Mouse (Mus musculus): ENCODE results near the gene Ptpn13. TPM values are rescaled to one million over a fixed set of nuclear protein-coding genes. Genes with fewer than 3 reads are reported as not detected.

The Ptpn13 gene
- polyA plus RNA-seq, 1 experiment from 2014 or later, result 5.6 TPM

DNA sequence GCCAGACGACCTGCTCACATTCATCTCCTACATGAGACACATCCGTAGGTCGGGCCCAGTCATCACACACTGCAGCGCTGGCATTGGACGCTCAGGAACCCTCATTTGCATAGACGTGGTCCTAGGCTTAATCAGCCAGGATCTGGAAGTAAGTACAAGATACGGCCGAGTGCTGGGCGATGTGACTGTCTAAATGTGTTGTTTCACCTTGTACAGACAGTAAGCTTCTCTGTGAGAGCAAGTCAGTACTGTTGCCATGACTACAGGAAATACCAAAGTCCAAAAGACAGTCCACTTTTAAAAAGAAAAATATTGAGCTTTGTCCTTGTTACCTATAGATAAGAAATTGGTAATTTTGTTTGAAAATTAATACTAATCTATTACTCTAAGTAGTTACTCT is 168.6 kb downstream of the Ptpn13 start:
- DNase-seq (ENCODE audit: low spot score), result no peak

DNA sequence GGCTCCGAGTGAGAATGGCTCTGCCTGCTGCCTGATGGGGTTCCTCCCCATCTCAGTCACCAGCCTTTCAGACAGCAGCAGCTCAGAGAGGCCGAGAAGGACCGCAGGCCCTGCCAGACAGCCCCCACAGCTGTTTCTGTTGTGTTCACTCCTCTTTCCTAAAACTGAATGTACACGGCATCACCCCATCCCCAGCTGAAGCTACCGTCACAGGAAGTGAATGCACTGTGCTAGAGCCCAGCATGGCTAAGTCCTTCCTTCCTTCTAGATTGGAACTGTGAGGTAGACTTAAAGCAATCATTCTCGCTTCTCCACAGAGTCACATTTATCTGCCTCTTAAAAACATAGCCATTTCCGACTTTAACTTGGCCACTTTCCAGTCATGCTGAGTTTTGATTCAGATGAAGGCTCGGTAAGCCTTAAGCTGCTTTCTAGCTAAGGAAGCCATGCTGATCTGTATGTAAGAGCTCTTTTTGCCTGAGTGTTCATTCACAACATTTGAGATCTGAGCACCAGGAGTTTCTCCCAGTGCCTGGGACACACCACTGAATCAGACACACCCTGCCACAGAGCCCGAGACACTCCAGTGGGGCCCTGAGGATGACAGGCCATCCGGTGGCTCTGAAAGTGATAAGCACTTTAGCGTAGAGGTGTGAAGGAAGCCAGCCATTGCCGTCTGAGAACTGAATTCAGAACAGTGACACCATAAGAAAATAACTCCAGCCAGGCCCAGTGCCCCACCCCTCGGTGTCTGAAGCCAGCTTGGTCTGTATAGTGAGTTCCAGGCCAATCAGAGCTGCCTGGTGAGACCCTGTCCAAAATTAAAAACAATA is 170.6 kb downstream of the Ptpn13 start:
- DNase-seq (ENCODE audit: low spot score), result no peak

DNA sequence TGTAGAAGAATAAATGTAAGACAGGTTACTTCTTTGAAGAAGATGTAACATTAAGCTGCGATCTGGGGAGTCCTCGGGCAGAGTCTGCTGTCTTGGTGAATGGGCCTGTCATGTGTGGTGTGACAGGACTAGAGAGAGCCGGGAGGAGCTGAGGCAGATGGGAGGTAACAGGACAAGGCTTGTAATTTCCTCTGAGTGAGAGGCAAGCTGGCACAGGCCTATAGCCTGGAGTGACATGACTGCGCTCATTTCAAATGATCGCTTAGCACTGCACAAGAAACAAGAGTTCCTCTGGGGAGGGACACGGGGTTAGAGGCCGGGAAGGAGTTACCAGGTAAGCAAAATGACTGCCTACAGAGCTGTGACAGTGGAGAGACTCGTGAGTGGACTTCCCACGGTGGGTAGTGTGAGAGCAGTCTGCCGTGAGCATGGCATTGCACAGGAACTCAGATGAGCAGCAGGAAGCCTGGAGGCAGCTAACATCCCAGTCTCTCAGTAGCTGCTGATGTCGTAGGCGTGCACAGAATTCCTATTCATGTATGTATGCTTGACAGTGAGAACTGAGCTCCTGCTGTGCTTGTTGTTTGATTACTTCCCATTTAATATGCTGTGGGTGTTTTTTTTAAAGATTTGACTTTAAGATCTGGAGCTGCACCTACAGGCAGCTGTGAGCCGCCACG is 171.6 kb downstream of the Ptpn13 start:
- DNase-seq (ENCODE audit: low spot score), result no peak

DNA sequence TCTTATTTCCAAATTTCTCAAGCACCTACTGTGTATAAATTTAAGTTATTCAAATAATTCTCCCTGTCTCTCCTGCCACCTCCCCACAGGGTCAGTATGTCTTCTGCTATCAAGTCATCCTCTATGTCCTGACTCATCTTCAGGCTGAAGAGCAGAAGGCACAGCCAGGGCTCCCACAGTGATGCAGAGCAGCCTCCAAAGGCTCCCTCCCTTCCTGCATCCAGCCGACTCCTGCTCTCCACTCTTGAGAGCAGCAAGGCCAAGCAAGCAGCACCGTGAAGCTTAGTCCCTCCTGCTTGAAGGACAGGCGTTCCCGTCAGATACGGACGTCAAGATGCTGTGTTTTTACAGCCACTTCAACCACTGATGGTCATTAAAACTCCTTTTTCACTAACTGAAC is 172.6 kb downstream of the Ptpn13 start:
- no peak for DNase-seq (ENCODE audit: low spot score)

DNA sequence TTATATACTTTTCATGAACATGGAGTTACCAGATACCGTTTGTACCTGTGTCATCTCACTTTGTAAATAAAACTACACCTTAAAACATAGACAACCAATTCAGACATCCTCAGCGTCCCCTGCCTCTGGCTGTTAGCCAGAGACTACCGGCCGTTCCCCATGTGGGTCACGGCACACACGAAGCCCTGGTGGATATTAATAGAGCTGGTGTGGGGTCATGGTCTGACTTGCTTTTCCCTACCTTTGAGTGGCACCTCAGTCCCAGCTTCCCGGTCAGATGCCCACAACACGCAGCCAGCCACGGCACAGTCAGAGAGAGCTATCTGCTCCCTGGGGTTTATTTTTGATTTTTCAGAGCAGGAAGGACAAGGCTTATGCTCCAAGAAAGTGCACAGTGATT is 173.3 kb downstream of the Ptpn13 start:
- no peak for DNase-seq (ENCODE audit: low spot score)

DNA sequence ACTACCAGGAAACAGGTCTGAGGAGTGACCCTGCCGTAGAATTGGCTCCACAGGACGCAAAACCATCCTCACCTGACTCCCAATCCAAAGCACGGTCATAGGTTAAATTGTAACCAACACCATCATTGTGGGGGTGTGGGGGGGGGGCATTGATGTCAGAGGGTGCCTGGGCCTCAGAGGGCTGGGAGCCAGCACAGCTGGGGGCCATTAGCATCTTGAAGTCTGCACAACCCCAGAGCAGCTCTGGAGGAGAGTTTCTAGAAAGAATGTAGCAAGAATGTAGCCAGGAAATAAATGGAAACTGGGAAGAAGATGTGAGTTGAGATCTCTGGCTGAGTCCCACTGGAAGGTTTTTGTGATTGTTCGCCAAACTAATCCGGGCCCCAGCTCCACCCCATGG is 173.9 kb downstream of the Ptpn13 start:
- DNase-seq (ENCODE audit: low spot score), result no peak

DNA sequence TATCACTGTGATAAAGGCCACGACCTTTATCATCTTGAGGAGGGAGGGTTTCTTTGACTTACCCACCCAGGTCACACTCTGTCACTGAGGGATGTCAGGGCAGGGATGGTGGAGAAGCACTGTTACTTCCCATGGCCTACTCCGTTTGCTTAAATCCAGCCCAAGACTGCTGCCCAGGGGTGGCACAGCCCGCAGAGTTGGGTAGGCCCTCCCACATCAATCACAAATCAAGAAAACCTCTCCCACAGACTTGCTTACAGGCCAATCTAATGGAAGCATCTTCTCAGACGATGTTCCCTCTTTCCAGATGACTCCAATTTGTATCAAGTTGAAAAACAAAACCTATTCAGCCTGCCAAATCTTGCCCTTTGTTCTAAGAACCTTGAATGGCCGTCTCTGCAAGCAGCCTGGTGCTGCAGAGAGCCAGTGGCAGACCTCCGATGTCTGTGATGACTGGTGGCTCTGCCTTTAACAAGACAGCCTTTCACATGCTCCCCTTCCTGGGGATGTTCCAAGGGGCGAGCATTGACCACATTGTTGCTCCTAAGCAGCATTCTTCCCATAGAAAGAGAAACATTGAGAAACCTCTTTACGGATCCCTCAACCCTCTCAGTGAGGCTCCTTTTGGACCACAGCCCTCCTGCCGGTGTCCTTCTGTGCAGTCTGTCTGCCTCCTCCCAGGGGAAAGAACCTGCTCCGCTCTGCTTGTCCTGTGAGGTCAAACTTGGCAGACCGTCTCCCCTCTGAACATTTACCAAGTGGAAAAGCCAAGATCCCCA is 178.3 kb downstream of the Ptpn13 start:
- DNase-seq (ENCODE audit: low spot score), result no peak

DNA sequence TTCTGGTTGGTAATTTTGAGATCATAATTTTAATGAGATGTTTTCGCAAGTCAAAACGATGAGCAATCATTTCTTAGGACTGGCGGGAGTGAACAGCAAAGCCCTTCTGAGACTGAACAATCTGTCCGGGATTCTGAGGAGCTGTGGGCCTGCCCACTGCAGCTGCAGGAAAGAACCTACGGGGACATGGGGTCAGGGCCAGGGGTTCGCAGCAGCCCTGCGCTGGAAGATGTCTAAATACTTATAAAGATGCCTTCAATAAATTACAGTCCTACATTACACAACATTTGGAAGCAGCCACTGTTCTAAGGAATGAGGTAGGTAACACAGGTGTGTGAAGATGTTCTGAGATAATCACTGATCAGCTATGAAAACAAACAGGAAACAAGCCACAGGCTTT is 180.7 kb downstream of the Ptpn13 start:
- no peak for DNase-seq (ENCODE audit: low spot score)

DNA sequence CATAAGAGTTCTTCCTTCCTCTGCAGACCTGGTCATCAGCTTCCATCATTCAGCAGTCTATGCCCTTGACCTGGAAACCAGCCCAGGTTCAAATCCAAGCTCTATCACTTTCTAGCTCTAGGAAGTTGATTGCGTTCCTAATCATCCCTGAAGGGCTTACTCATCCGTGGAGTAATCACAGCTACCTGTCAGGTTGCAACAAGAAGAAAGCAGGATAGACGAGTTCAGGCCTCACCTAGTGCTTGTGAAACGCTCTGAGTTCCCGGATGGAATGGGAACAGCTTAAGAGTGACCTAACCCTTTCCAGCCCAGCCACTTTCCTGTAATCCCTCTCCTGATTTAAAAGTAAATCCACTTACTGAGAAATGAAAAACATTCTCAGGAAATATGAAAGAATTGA is 185.2 kb downstream of the Ptpn13 start:
- DNase-seq (ENCODE audit: low spot score), result no peak

DNA sequence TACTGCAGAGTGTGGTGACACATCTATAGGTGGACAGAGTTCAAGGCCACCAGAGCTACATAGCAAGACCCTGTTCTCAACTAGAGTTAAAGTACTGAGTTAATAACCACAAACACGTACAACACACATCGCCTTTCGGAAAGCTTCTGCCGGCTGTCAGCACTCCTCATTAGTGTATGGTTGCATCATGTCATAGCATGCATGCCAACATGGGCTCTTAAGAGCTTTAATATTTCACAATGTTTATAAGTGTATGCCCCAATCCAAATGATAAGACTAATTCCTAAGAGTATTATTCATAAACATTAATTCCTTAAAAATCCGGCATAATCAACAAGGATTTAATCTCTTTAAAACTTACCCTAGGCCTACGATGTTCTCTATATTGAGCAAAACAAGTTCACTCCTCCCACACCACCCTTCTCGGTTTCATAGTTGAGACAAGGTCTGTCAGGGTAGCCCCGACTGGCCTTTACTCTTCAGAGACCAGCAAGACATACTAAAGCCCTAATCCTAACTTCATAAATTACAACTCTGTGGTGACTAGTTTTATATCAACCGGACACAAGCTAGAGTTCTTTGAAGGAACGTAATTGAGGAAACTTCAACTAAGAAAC is 186.0 kb downstream of the Ptpn13 start:
- no peak for DNase-seq (ENCODE audit: low spot score)

DNA sequence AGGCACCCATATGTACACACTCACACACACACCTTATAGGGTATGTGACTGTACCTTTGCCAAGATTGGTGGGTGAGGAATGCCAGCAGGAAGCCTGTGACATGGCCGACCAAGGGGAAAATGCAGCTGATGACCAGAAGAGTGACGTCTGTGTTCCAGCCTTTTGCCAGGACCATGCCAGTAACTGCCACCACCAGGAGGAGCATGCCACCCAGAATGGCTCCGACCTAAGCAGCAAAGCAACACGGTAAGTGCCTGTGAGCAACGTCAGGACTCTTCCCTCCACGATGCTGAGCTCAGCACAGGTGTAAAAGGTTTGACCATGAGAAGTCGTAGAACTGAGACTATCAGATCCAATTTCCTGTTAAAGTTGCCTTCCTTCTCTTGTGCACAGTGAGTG is 187.3 kb downstream of the Ptpn13 start:
- no peak for DNase-seq (ENCODE audit: low spot score)

DNA sequence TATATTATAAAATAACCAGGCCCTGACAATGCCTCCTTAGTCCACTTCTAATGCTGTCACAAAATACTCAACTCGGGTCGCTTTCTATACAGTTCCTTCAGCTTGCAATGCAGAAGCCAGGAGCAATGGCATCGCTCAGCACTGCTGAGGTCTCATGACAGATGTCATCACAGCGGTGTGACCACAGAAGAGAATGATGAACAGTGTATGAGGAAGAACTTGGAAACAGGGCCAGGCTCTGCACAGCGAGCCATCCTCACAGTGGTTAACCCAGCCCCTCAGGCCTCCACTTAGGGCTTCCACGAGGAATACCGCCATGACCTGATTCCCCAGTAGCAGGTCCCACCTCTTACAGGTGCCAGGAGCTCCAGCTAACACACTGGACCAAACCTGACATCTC is 189.4 kb downstream of the Ptpn13 start:
- DNase-seq (ENCODE audit: low spot score), result no peak

DNA sequence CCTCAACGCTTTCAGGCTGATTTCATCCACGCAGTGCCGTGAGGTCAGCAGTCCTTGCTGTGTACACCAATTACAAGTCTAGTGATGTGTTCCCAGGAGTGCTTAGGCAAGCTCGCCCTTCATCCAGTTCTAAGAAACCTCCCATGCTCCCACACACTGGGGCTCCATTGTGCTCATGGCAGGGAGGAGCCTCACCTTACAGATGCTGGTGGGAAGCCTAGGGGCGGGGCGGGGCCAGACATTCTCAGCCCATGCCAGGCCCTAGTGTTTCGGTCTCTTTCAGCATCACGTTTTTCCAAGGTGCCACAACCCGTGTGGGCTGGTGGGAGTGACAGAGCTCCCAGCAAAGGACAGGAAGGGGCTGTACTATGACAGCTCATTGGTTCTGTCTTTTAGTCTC is 192.2 kb downstream of the Ptpn13 start:
- no peak for DNase-seq (ENCODE audit: low spot score)

DNA sequence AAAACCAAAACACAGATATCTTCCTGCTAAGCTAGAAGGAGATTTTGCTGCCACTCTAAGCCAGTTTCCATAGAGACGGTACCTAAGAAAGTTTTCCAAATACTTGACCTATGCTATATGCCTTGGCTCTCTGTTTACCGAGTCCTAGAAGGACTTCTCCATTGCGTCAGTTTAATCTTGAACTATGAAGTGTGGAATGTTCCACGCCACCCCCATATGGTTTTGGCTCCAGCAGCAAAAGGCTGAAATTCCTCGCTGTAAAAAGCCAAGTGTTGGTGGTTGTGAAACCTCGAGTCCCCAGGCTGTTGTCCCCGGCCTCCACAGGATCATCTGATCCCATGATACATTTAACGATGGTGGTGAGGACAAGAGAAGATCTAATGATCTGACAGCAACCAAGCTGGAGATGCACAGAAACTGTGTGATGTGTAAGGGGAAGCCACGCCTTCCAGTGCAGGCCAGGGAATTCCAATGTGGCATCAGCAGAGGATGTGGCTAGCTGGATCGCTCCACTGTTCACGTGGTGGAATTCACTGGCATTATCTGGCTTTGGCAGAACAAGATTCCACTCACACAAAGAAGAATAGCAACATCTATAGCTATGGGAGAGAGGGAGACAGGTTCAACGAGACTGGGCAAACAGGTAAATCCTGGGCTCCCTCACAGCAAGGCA is 195.4 kb downstream of the Ptpn13 start:
- DNase-seq (ENCODE audit: low spot score), result no peak

DNA sequence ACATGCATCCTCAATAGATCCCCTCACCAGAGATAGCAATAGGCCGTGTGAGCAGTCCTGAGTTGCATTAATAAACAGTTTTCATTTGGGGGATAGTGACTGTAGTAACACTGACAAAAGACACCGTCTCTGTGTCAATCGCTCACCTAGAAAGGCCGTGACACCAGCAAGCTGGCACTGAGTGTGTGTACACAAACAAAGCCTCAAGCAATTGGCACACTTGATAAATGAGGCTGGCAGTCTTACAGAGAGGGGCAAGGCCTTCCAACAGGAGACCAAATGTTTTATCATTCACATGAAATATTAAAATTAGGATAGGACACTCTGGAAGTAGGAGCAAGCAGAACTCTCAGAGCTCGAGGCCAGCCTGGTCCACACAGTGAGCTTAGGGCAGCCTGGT is 197.3 kb downstream of the Ptpn13 start:
- no peak for DNase-seq (ENCODE audit: low spot score)

DNA sequence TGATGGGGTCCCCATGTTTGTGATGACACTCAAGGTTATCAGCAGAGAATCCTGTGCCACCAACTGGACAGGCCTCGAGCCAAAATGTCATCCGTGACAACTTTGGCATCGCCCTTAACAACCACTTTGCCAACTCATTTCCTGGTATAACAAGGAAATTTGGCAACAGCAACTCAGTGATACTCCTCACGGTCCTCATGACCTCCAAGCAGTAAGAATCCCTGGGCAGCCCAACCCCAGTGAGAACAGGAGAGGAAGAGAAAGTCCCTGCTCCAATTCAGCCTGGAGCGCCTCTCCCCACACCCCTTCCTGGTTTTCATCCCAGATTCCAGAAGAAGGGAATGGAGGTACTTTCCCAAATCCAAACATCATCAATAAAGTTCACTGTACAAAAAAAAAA is 199.8 kb downstream of the Ptpn13 start:
- no peak for DNase-seq (ENCODE audit: low spot score)

DNA sequence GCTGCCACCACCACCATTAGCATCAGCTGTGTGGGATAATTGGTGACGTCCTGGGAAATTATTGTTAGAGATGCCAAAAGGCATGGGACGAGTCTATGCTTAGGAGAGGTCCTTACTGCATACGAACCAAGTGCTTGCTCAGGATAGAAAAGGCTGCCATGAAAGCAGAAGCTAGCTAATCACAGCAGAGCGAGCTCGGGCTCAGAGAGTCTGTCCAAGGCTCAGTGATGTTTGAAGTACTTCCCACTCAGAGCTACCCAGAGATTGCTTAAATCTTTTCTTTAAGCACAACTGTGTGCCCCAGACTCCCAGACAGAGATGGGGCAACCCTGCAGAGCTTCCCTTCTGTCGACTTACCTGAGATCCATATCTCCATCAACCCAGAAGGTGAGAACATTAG is 203.5 kb downstream of the Ptpn13 start:
- DNase-seq (ENCODE audit: low spot score), result no peak

DNA sequence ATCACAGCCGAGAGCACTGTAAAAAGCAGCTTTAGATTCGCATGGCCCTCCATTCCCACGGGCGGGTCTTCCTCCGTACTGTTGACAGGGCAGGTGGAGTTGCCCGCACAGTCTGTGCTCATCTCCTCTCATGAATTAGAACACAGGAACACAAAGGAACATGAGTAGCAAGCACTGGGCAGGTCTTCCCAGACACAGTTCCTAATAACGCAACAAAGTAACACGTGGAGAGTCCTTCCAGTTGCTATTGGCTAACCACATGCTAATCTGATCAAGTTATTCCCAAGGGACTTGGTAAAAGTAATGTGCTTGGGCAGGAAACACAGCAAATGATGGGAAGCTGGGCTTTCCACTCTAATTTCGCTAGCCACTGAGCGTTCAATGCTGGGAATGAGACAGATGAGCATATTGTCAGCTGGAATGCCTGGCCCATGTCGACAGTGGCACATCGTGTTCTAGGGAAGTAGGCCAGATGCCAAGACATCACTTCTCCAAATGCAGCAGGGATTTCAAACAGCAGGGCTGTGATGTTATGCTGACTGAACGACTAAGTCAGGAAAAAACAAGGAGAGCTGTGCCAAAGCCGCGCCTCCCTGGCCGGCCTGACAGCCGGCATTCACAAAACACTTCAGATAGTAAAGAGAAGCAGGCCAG is 204.2 kb downstream of the Ptpn13 start, which contains the start of gene Slc10a6:
Slc10a6 (minus strand) TSS at position 293 of the 654 bp plus-strand sequence.
- no peak for DNase-seq (ENCODE audit: low spot score)

DNA sequence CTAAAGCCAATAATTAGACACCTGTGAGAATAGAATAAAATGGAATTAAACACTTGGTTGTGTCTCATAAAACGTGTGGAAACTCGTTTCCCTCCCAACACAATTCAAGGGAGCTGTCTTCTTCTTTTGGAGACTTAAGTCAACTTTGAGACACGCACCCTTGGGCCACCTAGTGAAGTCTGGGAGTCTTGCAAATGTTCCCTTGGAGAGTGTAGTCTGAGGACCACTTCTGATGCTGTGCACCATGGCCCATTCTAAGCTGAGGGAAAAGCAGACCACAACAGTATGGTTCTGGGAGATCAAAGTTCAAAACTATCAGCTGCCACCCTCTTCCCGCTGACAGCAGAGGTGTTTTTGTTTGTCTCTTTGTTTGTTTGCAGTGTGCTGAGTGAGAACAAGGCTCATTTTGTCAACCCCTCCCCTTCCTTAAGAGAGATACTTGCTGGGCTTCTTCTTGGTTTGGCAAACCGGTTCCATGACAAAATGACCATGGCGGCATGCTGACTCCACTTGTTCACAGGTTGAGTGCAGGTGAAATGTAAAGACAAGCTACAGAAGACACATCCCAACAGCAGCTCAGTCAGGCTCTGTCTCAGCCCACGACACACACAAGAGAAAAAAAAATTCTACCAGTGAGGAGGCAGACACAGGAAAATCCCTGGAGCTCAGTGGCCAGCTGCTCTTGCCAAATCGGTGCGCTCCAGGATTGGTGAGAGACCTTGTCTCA is 205.0 kb downstream of the Ptpn13 start:
- DNase-seq (ENCODE audit: low spot score), result no peak

DNA sequence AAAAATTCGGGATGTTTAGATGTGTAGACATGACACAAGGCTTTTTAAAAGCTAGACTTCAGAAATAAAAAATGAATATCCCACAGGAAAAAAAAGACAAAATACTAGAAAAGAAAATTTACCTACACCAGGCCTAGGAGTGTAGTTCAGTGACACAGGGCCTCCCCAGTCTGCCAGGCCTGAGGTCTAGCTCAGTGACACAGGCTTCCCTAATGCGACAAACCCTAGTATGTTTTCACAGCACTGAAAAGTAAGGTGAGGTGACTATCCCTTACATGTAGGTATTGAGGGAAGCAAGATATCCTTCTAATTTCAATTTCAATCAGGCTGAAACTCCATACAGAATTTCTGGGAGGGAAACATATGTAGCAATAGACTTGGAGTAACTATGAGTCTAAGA is 212.2 kb downstream of the Ptpn13 start:
- no peak for DNase-seq (ENCODE audit: low spot score)
